Mouse (Mus musculus) stomach, embryonic 14.5 days (tissue): Measurements from ENCODE around the gene Fubp1. TPM values are rescaled to one million over a fixed set of nuclear protein-coding genes. Genes with fewer than 3 reads are reported as not detected.

Source experiments
- ATAC-seq: fragments of 200-750 bp; cut with Nextera tagmentation; 2 replicates; pipeline ENCODE4 v1.8.0; 2017; ENCODE audit warnings: low read depth, moderate TSS enrichment; ENCODE audit not compliant: insufficient number of reproducible peaks, insufficient read depth, low FRiP score
- H3K27ac ChIP-seq: fragments of 300-500 bp; sonication (generic); 2 replicates; pipeline ENCODE4 v1.5.1; 2014; ENCODE audit warnings: mild to moderate bottlenecking, low read length, moderate library complexity, mixed read lengths
- H3K27me3 ChIP-seq: fragments of 300-500 bp; sonication (generic); 2 replicates; pipeline ENCODE4 v1.6.1; 2014; ENCODE audit warnings: low read length, control low read depth, mixed read lengths; ENCODE audit not compliant: control insufficient read depth, insufficient read depth
- H3K36me3 ChIP-seq: fragments of 300-500 bp; sonication (generic); 2 replicates; pipeline ENCODE4 v1.6.1; 2014; ENCODE audit warnings: mild to moderate bottlenecking, control low read depth, low read length, moderate library complexity, mixed read lengths; ENCODE audit not compliant: control insufficient read depth, insufficient read depth
- H3K4me1 ChIP-seq: fragments of 300-500 bp; sonication (generic); 2 replicates; pipeline ENCODE4 v1.6.1; 2014; ENCODE audit warnings: low read length, control low read depth, mixed read lengths; ENCODE audit not compliant: control insufficient read depth, insufficient read depth
- H3K4me2 ChIP-seq: fragments of 300-500 bp; sonication (generic); replicated peaks from 2 replicates; pipeline ENCODE4 v1.6.1; 2014; ENCODE audit warnings: low read depth, low read length, control low read depth
- H3K4me3 ChIP-seq: fragments of 300-500 bp; sonication (generic); 2 replicates; pipeline ENCODE4 v1.5.1; 2014; ENCODE audit warnings: low read depth, low read length, control low read depth
- H3K9ac ChIP-seq: fragments of 300-500 bp; sonication (generic); replicated peaks from 2 replicates; pipeline ENCODE4 v1.6.1; 2014; ENCODE audit warnings: low read depth, mild to moderate bottlenecking, control low read depth, low read length, moderate library complexity, mixed read lengths
- H3K9me3 ChIP-seq: fragments of 300-500 bp; sonication (generic); 2 replicates; pipeline ENCODE4 v1.6.1; 2016; ENCODE audit warnings: low read depth, low read length, control low read depth; ENCODE audit not compliant: control insufficient read depth
- WGBS: fragments of 180-500 bp; shearing (Covaris S2); extraction: QIAGEN DNeasy Blood & Tissue Kit; methylation state at CpG from one replicate; pipeline ENCODE4 v1.1.7; 2014; 5-methylcytosine and 5-hydroxymethylcytosine counted together
- polyA plus RNA-seq: library from polyadenylated mRNA; unstranded; fragments of >200 nt; fragmentation: Nextera tagmentation; extraction: Ambion mirVana; gene quantifications from 2 replicates; pipeline ENCODE4 v1.2.1, GENCODE M21; 2014

The Fubp1 gene
- polyA plus RNA-seq, 1 experiment from 2014 or later, result 265 TPM

- no peak for ATAC-seq
- Histone ChIP-seq H3K36me3 (no peaks in the 10 kb centered on the region), H3K4me2 (no peak overlapping the region), H3K27ac (no peak overlapping the region), H3K27me3 (no peaks in the 10 kb centered on the region), H3K9me3 (no peaks in the 10 kb centered on the region), H3K9ac (no peak overlapping the region), H3K4me3 (no peak overlapping the region), H3K4me1 (peaks cover 16% of the 10 kb centered on the region; the same call in 1 of the 2 replicates)
- 24% methylated on average over 1 of the region's 1 CpGs for WGBS
These were observed 39.8 kb upstream of the Fubp1 start for GRCm38 (mm10) chr3:152170407-152170806.

GRCm38 (mm10) chr3:152171236-152171635, 39.0 kb upstream of the Fubp1 start:
- no peak overlapping the region for H3K4me3 ChIP-seq
- ATAC-seq, result no peak
- no peak overlapping the region for H3K9ac ChIP-seq
- no peaks in the 10 kb centered on the region for H3K36me3 ChIP-seq
- H3K4me2 ChIP-seq, result no peak overlapping the region
- H3K27me3 ChIP-seq, result no peaks in the 10 kb centered on the region
- 47% methylated on average over 2 of the region's 2 CpGs for WGBS
- peaks cover 14% of the 10 kb centered on the region; the same call in 1 of the 2 replicates for H3K4me1 ChIP-seq
- H3K27ac ChIP-seq, result no peak overlapping the region
- H3K9me3 ChIP-seq, result no peaks in the 10 kb centered on the region

- Histone ChIP-seq H3K27me3 (no peaks in the 10 kb centered on the region), H3K9me3 (no peaks in the 10 kb centered on the region), H3K4me3 (no peak overlapping the region), H3K36me3 (no peaks in the 10 kb centered on the region), H3K4me1 (peaks cover 14% of the 10 kb centered on the region; the same call in 1 of the 2 replicates), H3K27ac (no peak overlapping the region), H3K4me2 (no peak overlapping the region), H3K9ac (no peak overlapping the region)
- 39% methylated on average over 7 of the region's 7 CpGs for WGBS
- ATAC-seq, result no peak
These were observed 38.4 kb upstream of the Fubp1 start for GRCm38 (mm10) chr3:152171862-152172261.

- WGBS, result 44% methylated on average over 7 of the region's 7 CpGs
- ATAC-seq, result no peak
- Histone ChIP-seq H3K27ac (no peak overlapping the region), H3K27me3 (no peaks in the 10 kb centered on the region), H3K9me3 (no peaks in the 10 kb centered on the region), H3K9ac (no peak overlapping the region), H3K4me1 (peaks cover 10% of the 10 kb centered on the region; the same call in 1 of the 2 replicates), H3K4me3 (no peak overlapping the region), H3K4me2 (no peak overlapping the region), H3K36me3 (no peaks in the 10 kb centered on the region)
These were observed 37.8 kb upstream of the Fubp1 start for GRCm38 (mm10) chr3:152172322-152172935.

- Histone ChIP-seq H3K9me3 (no peaks in the 10 kb centered on the region), H3K36me3 (peaks cover 4% of the 10 kb centered on the region; the same call in 1 of the 2 replicates), H3K27me3 (no peaks in the 10 kb centered on the region), H3K4me1 (no peaks in the 10 kb centered on the region), H3K27ac (no peak overlapping the region), H3K4me2 (no peak overlapping the region), H3K4me3 (no peak overlapping the region), H3K9ac (no peak overlapping the region)
- 83% methylated on average over 4 of the region's 4 CpGs for WGBS
- no peak for ATAC-seq
These were observed 31.4 kb upstream of the Fubp1 start for GRCm38 (mm10) chr3:152178816-152179215.

- no peaks in the 10 kb centered on the region for H3K9me3 ChIP-seq
- 34% methylated on average over 1 of the region's 1 CpGs for WGBS
- ATAC-seq, result no peak
- H3K4me2 ChIP-seq, result no peak overlapping the region
- H3K4me3 ChIP-seq, result no peak overlapping the region
- H3K9ac ChIP-seq, result no peak overlapping the region
- H3K27me3 ChIP-seq, result no peaks in the 10 kb centered on the region
- H3K4me1 ChIP-seq, result no peaks in the 10 kb centered on the region
- peaks cover 5% of the 10 kb centered on the region for H3K36me3 ChIP-seq
- no peak overlapping the region; the same call in 1 of the 2 replicates for H3K27ac ChIP-seq
These were observed 30.9 kb upstream of the Fubp1 start for GRCm38 (mm10) chr3:152179285-152179684.

GRCm38 (mm10) chr3:152180624-152181023, 29.6 kb upstream of the Fubp1 start:
- Histone ChIP-seq H3K4me3 (no peak overlapping the region), H3K4me2 (no peak overlapping the region), H3K9me3 (no peaks in the 10 kb centered on the region), H3K9ac (no peak overlapping the region), H3K27ac (no peak overlapping the region), H3K36me3 (peaks cover 12% of the 10 kb centered on the region), H3K4me1 (no peaks in the 10 kb centered on the region), H3K27me3 (no peaks in the 10 kb centered on the region)
- WGBS, result 76% methylated on average over 4 of the region's 4 CpGs
- ATAC-seq, result no peak

GRCm38 (mm10) chr3:152183522-152183921, 26.7 kb upstream of the Fubp1 start:
- ATAC-seq, result no peak
- H3K4me2 ChIP-seq, result no peak overlapping the region
- WGBS, result 86% methylated on average over 9 of the region's 9 CpGs
- H3K27me3 ChIP-seq, result no peaks in the 10 kb centered on the region
- H3K4me1 ChIP-seq, result no peaks in the 10 kb centered on the region
- no peak overlapping the region for H3K4me3 ChIP-seq
- no peak overlapping the region for H3K9ac ChIP-seq
- H3K27ac ChIP-seq, result no peak overlapping the region
- peaks cover 12% of the 10 kb centered on the region for H3K36me3 ChIP-seq
- H3K9me3 ChIP-seq, result no peaks in the 10 kb centered on the region

- Histone ChIP-seq H3K9me3 (no peaks in the 10 kb centered on the region), H3K9ac (no peak overlapping the region), H3K27ac (no peak overlapping the region), H3K4me3 (no peak overlapping the region), H3K4me1 (no peaks in the 10 kb centered on the region), H3K4me2 (no peak overlapping the region), H3K27me3 (no peaks in the 10 kb centered on the region), H3K36me3 (peaks cover 12% of the 10 kb centered on the region)
- no peak for ATAC-seq
- 67% methylated on average over 6 of the region's 6 CpGs for WGBS
These were observed 24.1 kb upstream of the Fubp1 start for GRCm38 (mm10) chr3:152186106-152186505.
